Mouse (Mus musculus): ENCODE measurements at regions not wholly inside any gene's neighbourhood (a gene's known extent, or its start where the extent isn't known, plus 50 kb on each side); places are given as distances from the start of the nearest gene placed in this dataset.
A peak's percentile ranks its signal among the peaks of the same experiment; 100 is the strongest.

GRCm38 (mm10) chr3:135001270-135001669, 172.5 kb downstream of the Tacr3 start:
- no peak overlapping the region for H3K4me2 ChIP-seq (replicated peaks; ENCODE audit: low read depth, low read length)
- DNase-seq (ENCODE audit: low spot score): no peak
- H3K27me3 ChIP-seq (ENCODE audit: control insufficient read depth, insufficient read depth, low read length): no peaks in the 10 kb centered on the region
- H3K9me3 ChIP-seq (ENCODE audit: control insufficient read depth, low read length): no peaks in the 10 kb centered on the region
- 73% methylated on average over 1 of the region's 1 CpGs for WGBS
- no peak for ATAC-seq (ENCODE audit: low FRiP score)
- H3K27ac ChIP-seq (ENCODE audit: low read depth, low read length): no peak overlapping the region
- H3K4me1 ChIP-seq (replicated peaks; ENCODE audit: control insufficient read depth, insufficient read depth, low read length): no peaks in the 10 kb centered on the region
- no peaks in the 10 kb centered on the region for H3K36me3 ChIP-seq (ENCODE audit: control insufficient read depth, insufficient read depth, low read length)
- no peak overlapping the region for H3K4me3 ChIP-seq (ENCODE audit: low read depth, low read length)
- no peak overlapping the region for H3K9ac ChIP-seq (ENCODE audit: low read depth, low read length)

- H3K9ac ChIP-seq (ENCODE audit: low read depth, low read length): no peak overlapping the region
- H3K4me2 ChIP-seq (replicated peaks; ENCODE audit: low read depth, low read length): no peak overlapping the region
- H3K4me1 ChIP-seq (replicated peaks; ENCODE audit: control insufficient read depth, insufficient read depth, low read length): no peaks in the 10 kb centered on the region
- ATAC-seq (ENCODE audit: low FRiP score) (no peak), DNase-seq (ENCODE audit: low spot score) (no peak)
- no peaks in the 10 kb centered on the region for H3K9me3 ChIP-seq (ENCODE audit: control insufficient read depth, low read length)
- WGBS: 94% methylated on average over 4 of the region's 4 CpGs
- H3K36me3 ChIP-seq (ENCODE audit: control insufficient read depth, insufficient read depth, low read length): no peaks in the 10 kb centered on the region
- H3K27ac ChIP-seq (ENCODE audit: low read depth, low read length): no peak overlapping the region
- no peak overlapping the region for H3K4me3 ChIP-seq (ENCODE audit: low read depth, low read length)
- no peaks in the 10 kb centered on the region for H3K27me3 ChIP-seq (ENCODE audit: control insufficient read depth, insufficient read depth, low read length)
Measured at GRCm38 (mm10) chr3:135015784-135016183, 187.0 kb downstream of the Tacr3 start.

GRCm38 (mm10) chr3:135024366-135024765, 188.0 kb upstream of the Cenpe start:
- H3K9ac ChIP-seq (ENCODE audit: low read depth, low read length): no peak overlapping the region
- DNase-seq (ENCODE audit: low spot score): no peak
- H3K9me3 ChIP-seq (ENCODE audit: control insufficient read depth, low read length): no peaks in the 10 kb centered on the region
- no peak overlapping the region for H3K27ac ChIP-seq (ENCODE audit: low read depth, low read length)
- H3K4me2 ChIP-seq (replicated peaks; ENCODE audit: low read depth, low read length): no peak overlapping the region
- H3K36me3 ChIP-seq (ENCODE audit: control insufficient read depth, insufficient read depth, low read length): no peaks in the 10 kb centered on the region
- 88% methylated on average over 2 of the region's 2 CpGs for WGBS
- no peaks in the 10 kb centered on the region for H3K27me3 ChIP-seq (ENCODE audit: control insufficient read depth, insufficient read depth, low read length)
- ATAC-seq (ENCODE audit: low FRiP score): no peak
- H3K4me3 ChIP-seq (ENCODE audit: low read depth, low read length): no peak overlapping the region
- H3K4me1 ChIP-seq (replicated peaks; ENCODE audit: control insufficient read depth, insufficient read depth, low read length): no peaks in the 10 kb centered on the region

DNA sequence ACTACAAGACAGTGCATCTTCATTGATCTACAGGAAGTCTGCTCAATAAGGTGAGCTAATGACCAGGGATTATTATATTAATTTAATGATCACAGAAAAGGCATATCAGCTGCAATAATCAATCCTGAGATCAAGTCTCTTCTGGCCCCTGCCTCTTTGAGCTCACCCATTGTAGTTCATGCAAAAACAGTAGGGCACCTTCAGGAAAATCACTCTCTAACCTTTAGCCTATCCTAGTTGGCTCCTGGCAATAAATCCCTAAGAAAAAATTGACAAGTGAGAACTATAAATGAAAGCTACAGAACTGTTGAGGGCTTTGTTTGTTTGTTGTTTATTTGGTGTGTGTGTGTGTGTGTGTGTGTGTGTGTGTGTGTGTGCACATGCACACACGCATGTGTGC, 187.5 kb upstream of the Cenpe start:
- WGBS: 87% methylated on average over 1 of the region's 1 CpGs
- H3K9me3 ChIP-seq (ENCODE audit: control insufficient read depth, low read length): no peaks in the 10 kb centered on the region
- ATAC-seq (ENCODE audit: low FRiP score) (no peak), DNase-seq (ENCODE audit: low spot score) (no peak)
- no peaks in the 10 kb centered on the region for H3K4me1 ChIP-seq (replicated peaks; ENCODE audit: control insufficient read depth, insufficient read depth, low read length)
- H3K27me3 ChIP-seq (ENCODE audit: control insufficient read depth, insufficient read depth, low read length): no peaks in the 10 kb centered on the region
- H3K27ac ChIP-seq (ENCODE audit: low read depth, low read length): no peak overlapping the region
- no peak overlapping the region for H3K4me2 ChIP-seq (replicated peaks; ENCODE audit: low read depth, low read length)
- H3K4me3 ChIP-seq (ENCODE audit: low read depth, low read length): no peak overlapping the region
- H3K9ac ChIP-seq (ENCODE audit: low read depth, low read length): no peak overlapping the region
- H3K36me3 ChIP-seq (ENCODE audit: control insufficient read depth, insufficient read depth, low read length): no peaks in the 10 kb centered on the region

GRCm38 (mm10) chr3:135032483-135032882, 179.9 kb upstream of the Cenpe start:
- Histone ChIP-seq H3K4me2 (replicated peaks; ENCODE audit: low read depth, low read length) (no peak overlapping the region), H3K4me3 (ENCODE audit: low read depth, low read length) (no peak overlapping the region), H3K9ac (ENCODE audit: low read depth, low read length) (no peak overlapping the region), H3K4me1 (replicated peaks; ENCODE audit: control insufficient read depth, insufficient read depth, low read length) (no peaks in the 10 kb centered on the region), H3K36me3 (ENCODE audit: control insufficient read depth, insufficient read depth, low read length) (no peaks in the 10 kb centered on the region), H3K9me3 (ENCODE audit: control insufficient read depth, low read length) (no peaks in the 10 kb centered on the region), H3K27me3 (ENCODE audit: control insufficient read depth, insufficient read depth, low read length) (no peaks in the 10 kb centered on the region), H3K27ac (ENCODE audit: low read depth, low read length) (no peak overlapping the region)
- WGBS: 87% methylated on average over 2 of the region's 2 CpGs
- DNase-seq (ENCODE audit: low spot score) (no peak), ATAC-seq (ENCODE audit: low FRiP score) (no peak)

- H3K36me3 ChIP-seq (ENCODE audit: control insufficient read depth, insufficient read depth, low read length): no peaks in the 10 kb centered on the region
- ATAC-seq (ENCODE audit: low FRiP score): no peak
- no peak overlapping the region for H3K4me2 ChIP-seq (replicated peaks; ENCODE audit: low read depth, low read length)
- 69% methylated on average over 1 of the region's 1 CpGs for whole genome bisulfite sequencing
- no peak for DNase-seq (ENCODE audit: low spot score)
- H3K4me3 ChIP-seq (ENCODE audit: low read depth, low read length): no peak overlapping the region
- no peaks in the 10 kb centered on the region for H3K27me3 ChIP-seq (ENCODE audit: control insufficient read depth, insufficient read depth, low read length)
- H3K9ac ChIP-seq (ENCODE audit: low read depth, low read length): no peak overlapping the region
- H3K27ac ChIP-seq (ENCODE audit: low read depth, low read length): no peak overlapping the region
- no peaks in the 10 kb centered on the region for H3K9me3 ChIP-seq (ENCODE audit: control insufficient read depth, low read length)
- no peaks in the 10 kb centered on the region for H3K4me1 ChIP-seq (replicated peaks; ENCODE audit: control insufficient read depth, insufficient read depth, low read length)
Measured at GRCm38 (mm10) chr3:135037383-135037782, 175.0 kb upstream of the Cenpe start.

DNA sequence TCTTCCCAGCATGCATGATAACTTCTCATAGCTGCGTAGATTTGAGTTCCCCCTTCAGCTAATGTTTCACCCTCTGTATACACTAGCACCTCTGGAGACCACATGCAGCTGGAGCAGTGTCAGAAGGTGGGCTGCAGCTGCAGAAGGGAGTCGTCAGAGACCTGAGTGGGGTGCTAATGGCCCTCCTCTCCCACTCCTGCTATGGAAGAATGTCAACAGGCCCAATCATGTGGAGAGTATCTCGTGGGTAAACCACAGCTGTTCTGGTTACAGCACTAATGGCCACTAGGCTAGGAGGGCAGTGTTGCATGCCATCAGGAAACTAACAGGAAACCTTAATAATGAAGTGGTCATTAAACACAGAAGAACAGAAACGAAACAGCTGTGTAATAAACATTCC, 170.1 kb upstream of the Cenpe start:
- DNase-seq (ENCODE audit: low spot score) (no peak), ATAC-seq (ENCODE audit: low FRiP score) (0 out of 2 replicates have a peak, but pooled peaks have one; percentile 41)
- no peaks in the 10 kb centered on the region for H3K9me3 ChIP-seq (ENCODE audit: control insufficient read depth, low read length)
- 63% methylated on average over 4 of the region's 4 CpGs for WGBS
- H3K27ac ChIP-seq (ENCODE audit: low read depth, low read length): no peak overlapping the region
- no peak overlapping the region for H3K4me2 ChIP-seq (replicated peaks; ENCODE audit: low read depth, low read length)
- no peaks in the 10 kb centered on the region for H3K36me3 ChIP-seq (ENCODE audit: control insufficient read depth, insufficient read depth, low read length)
- no peaks in the 10 kb centered on the region for H3K4me1 ChIP-seq (replicated peaks; ENCODE audit: control insufficient read depth, insufficient read depth, low read length)
- H3K4me3 ChIP-seq (ENCODE audit: low read depth, low read length): no peak overlapping the region
- H3K27me3 ChIP-seq (ENCODE audit: control insufficient read depth, insufficient read depth, low read length): no peaks in the 10 kb centered on the region
- no peak overlapping the region for H3K9ac ChIP-seq (ENCODE audit: low read depth, low read length)

DNA sequence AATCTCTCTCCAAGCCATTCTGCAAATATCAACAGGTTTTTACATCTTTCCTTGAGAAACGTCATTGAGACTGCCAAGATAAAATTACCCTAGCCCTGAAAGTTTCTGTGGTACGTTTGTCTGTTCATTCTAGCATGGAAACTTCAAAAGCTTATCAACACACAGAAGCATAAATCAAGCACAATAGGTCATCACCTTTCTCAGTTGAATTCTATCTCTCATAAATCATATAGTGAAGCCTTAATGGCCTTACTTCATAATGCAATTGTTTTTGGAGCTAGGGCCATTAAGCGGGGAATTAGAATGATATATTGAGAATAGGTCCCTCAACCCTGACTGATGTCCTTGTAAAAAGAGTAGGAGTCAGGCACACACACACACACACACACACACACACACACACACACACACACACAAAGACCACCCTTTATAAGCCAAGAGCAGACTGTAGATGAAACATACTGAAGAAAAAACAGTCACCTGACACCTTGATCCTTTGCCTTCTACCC, 166.5 kb upstream of the Cenpe start:
- Histone ChIP-seq H3K4me3 (ENCODE audit: low read depth, low read length) (no peak overlapping the region), H3K27ac (ENCODE audit: low read depth, low read length) (no peak overlapping the region), H3K36me3 (ENCODE audit: control insufficient read depth, insufficient read depth, low read length) (no peaks in the 10 kb centered on the region), H3K9ac (ENCODE audit: low read depth, low read length) (no peak overlapping the region), H3K27me3 (ENCODE audit: control insufficient read depth, insufficient read depth, low read length) (no peaks in the 10 kb centered on the region), H3K4me1 (replicated peaks; ENCODE audit: control insufficient read depth, insufficient read depth, low read length) (no peaks in the 10 kb centered on the region), H3K4me2 (replicated peaks; ENCODE audit: low read depth, low read length) (no peak overlapping the region), H3K9me3 (ENCODE audit: control insufficient read depth, low read length) (no peaks in the 10 kb centered on the region)
- WGBS: 62% methylated on average over 3 of the region's 3 CpGs
- ATAC-seq (ENCODE audit: low FRiP score) (no peak), DNase-seq (ENCODE audit: low spot score) (no peak)

DNA sequence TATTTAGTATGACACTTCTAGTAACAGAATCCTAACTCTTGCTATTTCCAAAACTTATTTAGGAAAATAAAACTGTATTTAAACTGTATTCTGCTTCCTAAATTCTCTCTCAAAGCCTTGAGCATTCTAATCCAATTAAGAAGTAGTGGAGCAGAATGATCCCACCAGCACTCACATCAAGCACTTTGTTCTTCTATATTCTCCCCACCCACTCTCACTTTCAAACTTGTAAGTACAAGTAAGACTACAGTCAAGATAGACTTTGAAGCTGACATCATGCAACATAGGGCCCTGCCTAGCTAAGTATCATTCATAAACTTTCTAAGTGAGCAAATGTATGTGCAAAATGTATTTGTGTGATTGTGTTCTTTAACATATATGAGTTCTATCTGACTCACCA, 120.8 kb upstream of the Cenpe start:
- Histone ChIP-seq H3K9me3 (ENCODE audit: control insufficient read depth, low read length) (0 out of 2 replicates have a peak, but pooled peaks cover 3% of the 10 kb centered on the region), H3K9ac (ENCODE audit: low read depth, low read length) (no peak overlapping the region), H3K27me3 (ENCODE audit: control insufficient read depth, insufficient read depth, low read length) (no peaks in the 10 kb centered on the region), H3K4me2 (replicated peaks; ENCODE audit: low read depth, low read length) (no peak overlapping the region), H3K4me3 (ENCODE audit: low read depth, low read length) (no peak overlapping the region), H3K36me3 (ENCODE audit: control insufficient read depth, insufficient read depth, low read length) (no peaks in the 10 kb centered on the region), H3K27ac (ENCODE audit: low read depth, low read length) (no peak overlapping the region), H3K4me1 (replicated peaks; ENCODE audit: control insufficient read depth, insufficient read depth, low read length) (no peaks in the 10 kb centered on the region)
- DNase-seq (ENCODE audit: low spot score) (no peak), ATAC-seq (ENCODE audit: low FRiP score) (no peak)

Data from hindbrain, embryonic 11.5 days (tissue).